Mouse (Mus musculus): Measurements from ENCODE around the gene Fkrp.

Fkrp gene

GRCm38 (mm10) chr7:16837916-16838803 is 21.6 kb upstream of the Fkrp start:
- no peak for DNase-seq (ENCODE audit: low read depth, low spot score)

- no peak for DNase-seq (ENCODE audit: low read depth, low spot score)
Measured at GRCm38 (mm10) chr7:16830449-16830848, 13.9 kb upstream of the Fkrp start.

- DNase-seq (ENCODE audit: low read depth, low spot score), result no peak
Measured at GRCm38 (mm10) chr7:16827274-16827673, 10.7 kb upstream of the Fkrp start.

- no peak for DNase-seq (ENCODE audit: low read depth, low spot score)
Measured at GRCm38 (mm10) chr7:16826571-16826970, 10.0 kb upstream of the Fkrp start.

- DNase-seq (ENCODE audit: low read depth, low spot score), result no peak
Measured at GRCm38 (mm10) chr7:16825785-16826184, 9.3 kb upstream of the Fkrp start.

- no peak for DNase-seq (ENCODE audit: low read depth, low spot score)
Measured at GRCm38 (mm10) chr7:16823734-16824133, 7.2 kb upstream of the Fkrp start.

- DNase-seq (ENCODE audit: low read depth, low spot score), result no peak
Measured at GRCm38 (mm10) chr7:16821669-16822101, 5.2 kb upstream of the Fkrp start.

- no peak for DNase-seq (ENCODE audit: low read depth, low spot score)
Measured at GRCm38 (mm10) chr7:16821091-16821490, 4.6 kb upstream of the Fkrp start.

- no peak for DNase-seq (ENCODE audit: low read depth, low spot score)
Measured at GRCm38 (mm10) chr7:16820271-16820763, 3.8 kb upstream of the Fkrp start.

- DNase-seq (ENCODE audit: low read depth, low spot score), result no peak
Measured at GRCm38 (mm10) chr7:16819794-16820193, 3.3 kb upstream of the Fkrp start.

- DNase-seq (ENCODE audit: low read depth, low spot score), result no peak
Measured at GRCm38 (mm10) chr7:16817693-16818092, 1.2 kb upstream of the Fkrp start.

- DNase-seq (ENCODE audit: low read depth, low spot score), result peak; percentile 57
Measured at GRCm38 (mm10) chr7:16816078-16816474, 456 bp downstream of the Fkrp start.

- DNase-seq (ENCODE audit: low read depth, low spot score), result no peak
Measured at GRCm38 (mm10) chr7:16815351-16815941, 1.1 kb downstream of the Fkrp start, which contains the start of gene Strn4. Gene Strn4 (plus strand): TSS chr7:16815889.

- DNase-seq (ENCODE audit: low read depth, low spot score), result no peak
Measured at GRCm38 (mm10) chr7:16812505-16812904, 4.0 kb downstream of the Fkrp start.

- DNase-seq (ENCODE audit: low read depth, low spot score), result no peak
Measured at GRCm38 (mm10) chr7:16811649-16812070, 4.9 kb downstream of the Fkrp start.

GRCm38 (mm10) chr7:16810920-16811648 is 5.4 kb downstream of the Fkrp start:
- no peak for DNase-seq (ENCODE audit: low read depth, low spot score)

- DNase-seq (ENCODE audit: low read depth, low spot score), result no peak
Measured at GRCm38 (mm10) chr7:16810399-16810919, 6.1 kb downstream of the Fkrp start.

GRCm38 (mm10) chr7:16809739-16810138 is 6.8 kb downstream of the Fkrp start:
- DNase-seq (ENCODE audit: low read depth, low spot score), result peak; percentile 64

GRCm38 (mm10) chr7:16808647-16809046 is 7.9 kb downstream of the Fkrp start:
- no peak for DNase-seq (ENCODE audit: low read depth, low spot score)

- DNase-seq (ENCODE audit: low read depth, low spot score), result no peak
Measured at GRCm38 (mm10) chr7:16807936-16808335, 8.6 kb downstream of the Fkrp start.

GRCm38 (mm10) chr7:16804409-16805028 is 12.0 kb downstream of the Fkrp start:
- DNase-seq (ENCODE audit: low read depth, low spot score), result no peak
